Mouse (Mus musculus) myocyte (in vitro differentiated cells): Measurements from ENCODE around the gene St6galnac1. TPM values are rescaled to one million over a fixed set of nuclear protein-coding genes. Genes with fewer than 3 reads are reported as not detected.

ENCODE experiments used
- H3K27me3 ChIP-seq: one replicate; pipeline ENCODE4 v1.6.1; 2011; ENCODE audit not compliant: control insufficient read depth, insufficient read depth, insufficient read length
- H3K36me3 ChIP-seq: one replicate; pipeline ENCODE4 v1.6.1; 2011; ENCODE audit not compliant: control insufficient read depth, insufficient read depth
- H3K4me2 ChIP-seq: one replicate; pipeline ENCODE4 v1.6.1; 2011; ENCODE audit warnings: low read depth, control low read depth
- H3K4me3 ChIP-seq: one replicate; pipeline ENCODE4 v1.5.1; 2011; ENCODE audit warnings: mild to moderate bottlenecking, control low read depth, moderate library complexity
- H3K79me2 ChIP-seq: one replicate; pipeline ENCODE4 v1.6.1; 2011; ENCODE audit not compliant: control insufficient read depth, insufficient read depth
- H3ac ChIP-seq: one replicate; pipeline ENCODE4 v1.6.1; 2011; ENCODE audit not compliant: control insufficient read depth, insufficient read length
- CEBPB ChIP-seq: IDR thresholded peaks from 2 replicates; pipeline ENCODE4 v1.6.1; 2011; ENCODE audit warnings: mild to moderate bottlenecking, moderate library complexity; ENCODE audit not compliant: poor library complexity, insufficient read depth, severe bottlenecking
- E2F4 ChIP-seq: IDR thresholded peaks from one replicate; pipeline ENCODE4 v1.6.1; 2011; ENCODE audit warnings: mild to moderate bottlenecking, control low read depth, moderate library complexity; ENCODE audit not compliant: insufficient read depth
- MAX ChIP-seq: IDR thresholded peaks from one replicate; pipeline ENCODE4 v1.6.1; 2011; ENCODE audit warnings: low read depth, mild to moderate bottlenecking, control low read depth
- MYOD1 ChIP-seq, 3 experiments: IDR thresholded peaks; one replicate each; pipeline ENCODE4 v1.6.1; 2011; ENCODE audit warnings: control low read depth in 2 of 3, low read depth in 2 of 3, mild to moderate bottlenecking in 2 of 3, moderate library complexity in 1 of 3; ENCODE audit not compliant: insufficient read length in 2 of 3, control insufficient read depth in 1 of 3
- MYOG ChIP-seq, 3 experiments: IDR thresholded peaks; one replicate each; pipeline ENCODE4 v1.6.1; 2011; ENCODE audit warnings: control low read depth in 2 of 3, low read depth in 2 of 3, mild to moderate bottlenecking in 2 of 3; ENCODE audit not compliant: insufficient read length in 2 of 3, control insufficient read depth in 1 of 3, insufficient read depth in 1 of 3
- POLR2A ChIP-seq: IDR thresholded peaks from one replicate; pipeline ENCODE4 v1.6.1; 2011; ENCODE audit warnings: low read depth, mild to moderate bottlenecking, control low read depth, moderate library complexity; ENCODE audit not compliant: insufficient read length
- POLR2AphosphoS2 ChIP-seq: IDR thresholded peaks from one replicate; pipeline ENCODE4 v1.6.1; 2011; ENCODE audit warnings: low read depth, control low read depth; ENCODE audit not compliant: insufficient read length
- REST ChIP-seq: IDR thresholded peaks from one replicate; pipeline ENCODE4 v1.6.1; 2011; ENCODE audit warnings: mild to moderate bottlenecking, control low read depth, moderate library complexity; ENCODE audit not compliant: insufficient read depth, insufficient read length
- SRF ChIP-seq: IDR thresholded peaks from one replicate; pipeline ENCODE4 v1.6.1; 2011; ENCODE audit warnings: low read depth; ENCODE audit not compliant: control insufficient read depth, insufficient read length
- TCF12 ChIP-seq: IDR thresholded peaks from one replicate; pipeline ENCODE4 v1.6.1; 2011; ENCODE audit warnings: mild to moderate bottlenecking, control low read depth; ENCODE audit not compliant: poor library complexity, insufficient read depth, severe bottlenecking
- TCF3 ChIP-seq: IDR thresholded peaks from one replicate; pipeline ENCODE4 v1.6.1; 2011; ENCODE audit warnings: low read depth, control low read depth; ENCODE audit not compliant: insufficient read length
- USF1 ChIP-seq: IDR thresholded peaks from one replicate; pipeline ENCODE4 v1.6.1; 2011; ENCODE audit warnings: low read depth, mild to moderate bottlenecking, control low read depth, moderate library complexity
- polyA plus RNA-seq: library from polyadenylated mRNA; unstranded; fragments of >200 nt; fragmentation: generic; extraction: Trizol; gene quantifications from one replicate; pipeline ENCODE4 v1.2.1, GENCODE M21; 2012; ENCODE audit warnings: missing spikeins

St6galnac1 gene
- polyA plus RNA-seq, 1 experiment, result not detected

GRCm38 (mm10) chr11:116725031-116725948, 50.0 kb downstream of the St6galnac1 start:
- H3K36me3 ChIP-seq, result no peaks in the 10 kb centered on the region
- no peak overlapping the region for H3ac ChIP-seq
- no peak overlapping the region for H3K4me3 ChIP-seq
- H3K27me3 ChIP-seq, result peaks cover 5% of the 10 kb centered on the region
- TF ChIP-seq USF1 (no peak), MYOG (IDR thresholded peaks at IDR 0.05; ENCODE audit: control insufficient read depth in 1 of 3, insufficient read depth in 1 of 3, insufficient read length in 2 of 3, low read depth in 2 of 3) (no peak), MAX (no peak), TCF3 (no peak), POLR2AphosphoS2 (no peak), SRF (no peak), MYOD1 (IDR thresholded peaks at IDR 0.05; ENCODE audit: control insufficient read depth in 1 of 3, insufficient read length in 2 of 3, low read depth in 2 of 3) (no peak), CEBPB (no peak), POLR2A (no peak), TCF12 (no peak), REST (no peak), E2F4 (no peak)
- no peaks in the 10 kb centered on the region for H3K79me2 ChIP-seq
- H3K4me2 ChIP-seq, result no peak overlapping the region

GRCm38 (mm10) chr11:116723064-116723463, 52.2 kb downstream of the St6galnac1 start:
- Histone ChIP-seq H3K36me3 (no peaks in the 10 kb centered on the region), H3ac (no peak overlapping the region), H3K79me2 (no peaks in the 10 kb centered on the region), H3K27me3 (no peaks in the 10 kb centered on the region), H3K4me3 (no peak overlapping the region), H3K4me2 (no peak overlapping the region)
- TF ChIP-seq TCF12 (no peak), USF1 (no peak), MAX (no peak), REST (no peak), CEBPB (no peak), POLR2AphosphoS2 (no peak), TCF3 (no peak), POLR2A (no peak), MYOG (IDR thresholded peaks at IDR 0.05; ENCODE audit: control insufficient read depth in 1 of 3, insufficient read depth in 1 of 3, insufficient read length in 2 of 3, low read depth in 2 of 3) (no peak), E2F4 (no peak), MYOD1 (IDR thresholded peaks at IDR 0.05; ENCODE audit: control insufficient read depth in 1 of 3, insufficient read length in 2 of 3, low read depth in 2 of 3) (no peak), SRF (no peak)

- no peak overlapping the region for H3K4me3 ChIP-seq
- no peaks in the 10 kb centered on the region for H3K79me2 ChIP-seq
- H3K36me3 ChIP-seq, result no peaks in the 10 kb centered on the region
- no peak overlapping the region for H3K4me2 ChIP-seq
- no peak overlapping the region for H3ac ChIP-seq
- no peak for TF ChIP-seq REST
- TF ChIP-seq POLR2AphosphoS2, result no peak
- TF ChIP-seq CEBPB, result no peak
- TF ChIP-seq USF1, result peak; percentile 63
- no peaks in the 10 kb centered on the region for H3K27me3 ChIP-seq
Measured at GRCm38 (mm10) chr11:116721548-116722271, 53.6 kb downstream of the St6galnac1 start.

GRCm38 (mm10) chr11:116720319-116720865, 54.9 kb downstream of the St6galnac1 start:
- Histone ChIP-seq H3K27me3 (no peaks in the 10 kb centered on the region), H3ac (no peak overlapping the region), H3K4me2 (no peak overlapping the region), H3K36me3 (no peaks in the 10 kb centered on the region), H3K79me2 (no peaks in the 10 kb centered on the region), H3K4me3 (no peak overlapping the region)
- TF ChIP-seq E2F4 (no peak), TCF3 (no peak), MYOG (IDR thresholded peaks at IDR 0.05; ENCODE audit: control insufficient read depth in 1 of 3, insufficient read depth in 1 of 3, insufficient read length in 2 of 3, low read depth in 2 of 3) (no peak), TCF12 (no peak), POLR2AphosphoS2 (no peak), CEBPB (no peak), MYOD1 (IDR thresholded peaks at IDR 0.05; ENCODE audit: control insufficient read depth in 1 of 3, insufficient read length in 2 of 3, low read depth in 2 of 3) (no peak), MAX (no peak), REST (no peak), USF1 (no peak), POLR2A (no peak)

Other genes starting within 250 kb of the St6galnac1 start
- 24.5 TPM for gene Sphk1, start 244.6 kb downstream of the St6galnac1 start, polyA plus RNA-seq
- 27.1 TPM for gene Ube2o, start 194.1 kb downstream of the St6galnac1 start, polyA plus RNA-seq
- gene Aanat, start 189.1 kb downstream of the St6galnac1 start, polyA plus RNA-seq, result not detected
- 16.2 TPM for gene Rhbdf2, start 148.5 kb downstream of the St6galnac1 start, polyA plus RNA-seq
- 0.74 TPM for gene Prcd, start 122.0 kb downstream of the St6galnac1 start, polyA plus RNA-seq
- 0.47 TPM for gene Cygb, start 121.2 kb downstream of the St6galnac1 start, polyA plus RNA-seq
- gene Mxra7, start 52.5 kb upstream of the St6galnac1 start, polyA plus RNA-seq, result 126 TPM
- 34.0 TPM for gene Mettl23, start 67.8 kb upstream of the St6galnac1 start, polyA plus RNA-seq
- 55.1 TPM for gene Jmjd6, start 67.9 kb upstream of the St6galnac1 start, polyA plus RNA-seq
- 40.0 TPM for gene Mfsd11, start 76.9 kb upstream of the St6galnac1 start, polyA plus RNA-seq
- 145 TPM for gene Srsf2, start 77.6 kb upstream of the St6galnac1 start, polyA plus RNA-seq
- not detected for gene Mgat5b, start 143.4 kb upstream of the St6galnac1 start, polyA plus RNA-seq